Mouse (Mus musculus): ENCODE results near the gene Mbd6. TPM values are rescaled to one million over a fixed set of nuclear protein-coding genes. Genes with fewer than 3 reads are reported as not detected.

Gene Mbd6
- total RNA-seq (2021) (10 to 100 TPM; 19.2 to 20.4 TPM), polyA plus RNA-seq (2012; rRNA removed) (15.8 and 22.3 TPM in 2 replicates)
- long read RNA-seq, partial matches to known transcripts, result 1 of 3 reads
- long read RNA-seq, other reads (novel, unspliced or antisense), result 2 of 3 reads

- peaks cover 7% of the 10 kb centered on the region for H3K36me3 ChIP-seq (ENCODE audit: control insufficient read depth, insufficient read depth, low read length)
- peak within 1 kb of the TSS; percentile 87 for H3K4me3 ChIP-seq
- peak within 1 kb of the TSS; percentile 83 for H3K9ac ChIP-seq (ENCODE audit: low read depth, low read length)
- H3K4me1 ChIP-seq (ENCODE audit: control insufficient read depth, insufficient read depth, low read length), result peaks cover 22% of the 10 kb centered on the region
- peak within 1 kb of the TSS; percentile 93 for H3K27ac ChIP-seq
- no peaks in the 10 kb centered on the region for H3K27me3 ChIP-seq (ENCODE audit: control insufficient read depth, insufficient read depth, low read length)
- no peaks in the 10 kb centered on the region for H3K79me2 ChIP-seq (replicated peaks; ENCODE audit: control insufficient read depth, insufficient read depth, low read length)
- peak; percentile 93 to 95 for DNase-seq
- intact Hi-C loops (cut with DNase I), result loop anchor here (1.0 kb wide), 1 partner anchor 23 kb away; the partner anchor contains the start of gene Dctn2
- TF ChIP-seq POLR2A (IDR thresholded peaks at IDR 0.05; ENCODE audit: insufficient read depth, low read depth, low read length) (peak; percentile 67), EP300 (IDR thresholded peaks at IDR 0.05; ENCODE audit: insufficient read depth, low read depth, low read length) (peak; percentile 85), CTCF (IDR thresholded peaks at IDR 0.05) (no peak)
- WGBS, result under 1% methylated on average over 43 of the region's 65 CpGs
Observed at GRCm38 (mm10) chr10:127288800-127289572, at the start of gene Mbd6. Gene Mbd6 (minus strand): TSS chr10:127289018.

- H3K27me3 ChIP-seq (ENCODE audit: control insufficient read depth, insufficient read depth, low read length), result peaks cover 3% of the 10 kb centered on the region; the same call in 1 of the 2 replicates
- TF ChIP-seq EP300 (IDR thresholded peaks at IDR 0.05; ENCODE audit: insufficient read depth, low read depth, low read length) (no peak), POLR2A (IDR thresholded peaks at IDR 0.05; ENCODE audit: insufficient read depth, low read depth, low read length) (no peak), CTCF (IDR thresholded peaks at IDR 0.05) (no peak)
- WGBS, result 71% methylated on average over 6 of the region's 6 CpGs
- no peaks in the 10 kb centered on the region for H3K79me2 ChIP-seq (replicated peaks; ENCODE audit: control insufficient read depth, insufficient read depth, low read length)
- H3K27ac ChIP-seq, result no peak overlapping the region
- no peak overlapping the region for H3K9ac ChIP-seq (ENCODE audit: low read depth, low read length)
- no peaks in the 10 kb centered on the region for H3K36me3 ChIP-seq (ENCODE audit: control insufficient read depth, insufficient read depth, low read length)
- no peak for DNase-seq
- no peak overlapping the region for H3K4me3 ChIP-seq
- peaks cover 2% of the 10 kb centered on the region; the same call in 1 of the 2 replicates for H3K4me1 ChIP-seq (ENCODE audit: control insufficient read depth, insufficient read depth, low read length)
- intact Hi-C loops (cut with DNase I), result no loop called here
Observed at GRCm38 (mm10) chr10:127337536-127338099, 48.8 kb upstream of the Mbd6 start.

GRCm38 (mm10) chr10:127336952-127337351, 48.1 kb upstream of the Mbd6 start:
- intact Hi-C loops (cut with DNase I), result loop anchor here (1.0 kb wide), 1 partner anchor 45 kb away; no protein-coding TSS in a partner anchor
- no peak overlapping the region for H3K4me3 ChIP-seq
- no peaks in the 10 kb centered on the region for H3K36me3 ChIP-seq (ENCODE audit: control insufficient read depth, insufficient read depth, low read length)
- H3K79me2 ChIP-seq (replicated peaks; ENCODE audit: control insufficient read depth, insufficient read depth, low read length), result no peaks in the 10 kb centered on the region
- no peak for TF ChIP-seq CTCF (IDR thresholded peaks at IDR 0.05)
- no peak for TF ChIP-seq POLR2A (IDR thresholded peaks at IDR 0.05; ENCODE audit: insufficient read depth, low read depth, low read length)
- no peak for TF ChIP-seq EP300 (IDR thresholded peaks at IDR 0.05; ENCODE audit: insufficient read depth, low read depth, low read length)
- WGBS, result 50% methylated on average over 5 of the region's 5 CpGs
- H3K4me1 ChIP-seq (ENCODE audit: control insufficient read depth, insufficient read depth, low read length), result no peaks in the 10 kb centered on the region
- peaks cover 3% of the 10 kb centered on the region; the same call in 1 of the 2 replicates for H3K27me3 ChIP-seq (ENCODE audit: control insufficient read depth, insufficient read depth, low read length)
- H3K9ac ChIP-seq (ENCODE audit: low read depth, low read length), result no peak overlapping the region
- no peak for DNase-seq
- no peak overlapping the region for H3K27ac ChIP-seq

- no peak overlapping the region for H3K27ac ChIP-seq
- intact Hi-C loops (cut with DNase I), result no loop called here
- 43% methylated on average over 1 of the region's 1 CpGs for WGBS
- H3K4me1 ChIP-seq (ENCODE audit: control insufficient read depth, insufficient read depth, low read length), result no peaks in the 10 kb centered on the region
- no peak for DNase-seq
- H3K9ac ChIP-seq (ENCODE audit: low read depth, low read length), result no peak overlapping the region
- H3K4me3 ChIP-seq, result no peak overlapping the region
- H3K27me3 ChIP-seq (ENCODE audit: control insufficient read depth, insufficient read depth, low read length), result peaks cover 3% of the 10 kb centered on the region; the same call in 1 of the 2 replicates
- no peaks in the 10 kb centered on the region for H3K79me2 ChIP-seq (replicated peaks; ENCODE audit: control insufficient read depth, insufficient read depth, low read length)
- TF ChIP-seq POLR2A (IDR thresholded peaks at IDR 0.05; ENCODE audit: insufficient read depth, low read depth, low read length) (no peak), CTCF (IDR thresholded peaks at IDR 0.05) (peak; percentile 25), EP300 (IDR thresholded peaks at IDR 0.05; ENCODE audit: insufficient read depth, low read depth, low read length) (no peak)
- H3K36me3 ChIP-seq (ENCODE audit: control insufficient read depth, insufficient read depth, low read length), result no peaks in the 10 kb centered on the region
Observed at GRCm38 (mm10) chr10:127335271-127335670, 46.5 kb upstream of the Mbd6 start.

- Histone ChIP-seq H3K36me3 (ENCODE audit: control insufficient read depth, insufficient read depth, low read length) (no peaks in the 10 kb centered on the region), H3K9ac (ENCODE audit: low read depth, low read length) (no peak overlapping the region), H3K4me1 (ENCODE audit: control insufficient read depth, insufficient read depth, low read length) (no peaks in the 10 kb centered on the region), H3K4me3 (no peak overlapping the region), H3K79me2 (replicated peaks; ENCODE audit: control insufficient read depth, insufficient read depth, low read length) (no peaks in the 10 kb centered on the region), H3K27ac (no peak overlapping the region), H3K27me3 (ENCODE audit: control insufficient read depth, insufficient read depth, low read length) (peaks cover 3% of the 10 kb centered on the region; the same call in 1 of the 2 replicates)
- WGBS, result 56% methylated on average over 5 of the region's 5 CpGs
- intact Hi-C loops (cut with DNase I), result no loop called here
- no peak for DNase-seq
- TF ChIP-seq EP300 (IDR thresholded peaks at IDR 0.05; ENCODE audit: insufficient read depth, low read depth, low read length), result no peak
- peak; percentile 55 for TF ChIP-seq CTCF (IDR thresholded peaks at IDR 0.05)
- no peak for TF ChIP-seq POLR2A (IDR thresholded peaks at IDR 0.05; ENCODE audit: insufficient read depth, low read depth, low read length)
Observed at GRCm38 (mm10) chr10:127333152-127333551, 44.3 kb upstream of the Mbd6 start.

Data from heart, adult 2 months (tissue).